8 mouse cellular contexts compared by ENCODE assay signal in the genomic region with DNA sequence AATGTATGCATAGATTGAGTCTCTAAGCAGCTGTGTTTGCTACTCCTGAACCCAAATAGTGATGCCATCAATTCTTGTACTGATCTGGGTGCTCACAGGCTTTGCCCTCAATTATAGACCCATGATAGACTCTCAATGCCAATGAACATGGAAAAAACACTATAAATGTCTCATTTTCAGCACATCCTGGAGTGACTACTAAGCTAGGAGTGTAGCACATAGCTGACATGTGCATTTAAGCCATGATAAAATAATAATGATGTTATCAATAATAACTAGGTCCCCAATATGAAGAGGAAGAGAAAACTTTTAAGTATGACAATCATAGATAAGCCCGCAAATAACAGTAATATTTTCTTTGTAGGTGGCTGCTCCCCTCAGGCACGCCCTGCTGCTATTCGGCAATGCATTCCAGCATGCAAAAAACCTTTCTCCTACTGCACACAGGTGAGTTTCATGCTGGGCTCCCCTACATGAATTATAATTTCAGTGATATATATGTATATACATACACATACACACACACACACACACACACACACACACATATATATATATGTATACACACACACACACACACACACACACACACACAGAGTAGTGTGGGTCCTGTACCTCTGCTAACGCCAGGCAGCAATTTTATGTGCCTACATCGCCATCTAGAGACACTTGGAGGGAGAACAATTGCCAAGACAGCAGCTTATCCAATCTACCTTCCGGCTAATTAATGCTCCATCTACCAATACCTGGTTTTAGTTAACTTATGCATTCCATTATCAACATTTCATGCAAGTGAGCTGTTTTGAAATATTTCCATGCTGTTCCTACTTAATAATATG.
A peak's percentile ranks its signal among the peaks of the same experiment; 100 is the strongest.
DNase-seq lines count a peak whose midpoint lies in the region; ATAC-seq lines count a peak whose summit lies in the region.

No protein-coding gene starts in this region.

- H3K4me2 ChIP-seq in intestine, embryonic 14.5 days (ENCODE audit: low read length), result no peak overlapping the region
- no peak overlapping the region for H3K4me2 ChIP-seq in intestine, embryonic 16.5 days (ENCODE audit: low read depth, low read length)
- no peak overlapping the region for H3K4me2 ChIP-seq in forebrain, embryonic 15.5 days (replicated peaks)
- no peak overlapping the region for H3K4me2 ChIP-seq in lung, embryonic 16.5 days (ENCODE audit: low read depth, low read length)

- no peak overlapping the region for H3K27ac ChIP-seq in intestine, embryonic 14.5 days (ENCODE audit: low read depth)
- no peak overlapping the region for H3K27ac ChIP-seq in intestine, embryonic 16.5 days (ENCODE audit: low read length)
- H3K27ac ChIP-seq in forebrain, embryonic 15.5 days (replicated peaks), result no peak overlapping the region
- H3K27ac ChIP-seq in lung, embryonic 16.5 days (ENCODE audit: low read length), result no peak overlapping the region

- H3K9ac ChIP-seq in intestine, embryonic 14.5 days (ENCODE audit: low read length), result no peak overlapping the region
- no peak overlapping the region for H3K9ac ChIP-seq in intestine, embryonic 16.5 days (ENCODE audit: low read depth, low read length)
- H3K9ac ChIP-seq in forebrain, embryonic 15.5 days (replicated peaks), result no peak overlapping the region
- no peak overlapping the region for H3K9ac ChIP-seq in lung, embryonic 16.5 days (ENCODE audit: low read length)

- no peaks in the 10 kb centered on the region for H3K9me3 ChIP-seq in intestine, embryonic 14.5 days (ENCODE audit: control insufficient read depth, low read length)
- H3K9me3 ChIP-seq in intestine, embryonic 16.5 days (ENCODE audit: control insufficient read depth, low read length), result no peaks in the 10 kb centered on the region
- no peaks in the 10 kb centered on the region for H3K9me3 ChIP-seq in forebrain, embryonic 15.5 days
- no peaks in the 10 kb centered on the region for H3K9me3 ChIP-seq in lung, embryonic 16.5 days (ENCODE audit: control insufficient read depth, low read length)

- peak; percentile 63 for DNase-seq in intestine, embryonic 14.5 days (ENCODE audit: low spot score)
- DNase-seq in brain, embryonic 18.5 days (ENCODE audit: low read depth, low spot score), result peak; percentile 50
- DNase-seq in kidney, postnatal 36 days, result peak; percentile 18 to 43
- peak; percentile 9 to 11 for DNase-seq in right cerebral cortex, postnatal 36 days (ENCODE audit: low spot score in 2 of 2)

- H3K4me3 ChIP-seq in intestine, embryonic 14.5 days (ENCODE audit: low read depth, low read length), result no peak overlapping the region
- H3K4me3 ChIP-seq in intestine, embryonic 16.5 days (ENCODE audit: low read length), result no peak overlapping the region
- no peak overlapping the region for H3K4me3 ChIP-seq in forebrain, embryonic 15.5 days
- H3K4me3 ChIP-seq in lung, embryonic 16.5 days (ENCODE audit: low read length), result no peak overlapping the region

- ATAC-seq in intestine, embryonic 14.5 days (replicated peaks; ENCODE audit: low FRiP score, low TSS enrichment, low read depth), result no peak
- no peak for ATAC-seq in intestine, embryonic 16.5 days
- ATAC-seq in forebrain, embryonic 15.5 days (replicated peaks), result peak; percentile 82
- 0 out of 2 replicates have a peak, but pooled peaks have one; percentile 41 for ATAC-seq in lung, embryonic 16.5 days (ENCODE audit: low read depth)
- no peak for ATAC-seq in megakaryocyte, adult 5-6 weeks (ENCODE audit: poor library complexity, severe bottlenecking)

- H3K27me3 ChIP-seq in intestine, embryonic 14.5 days (replicated peaks; ENCODE audit: control insufficient read depth, insufficient read depth, low read length), result no peaks in the 10 kb centered on the region
- H3K27me3 ChIP-seq in intestine, embryonic 16.5 days (replicated peaks; ENCODE audit: control insufficient read depth, insufficient read depth, low read length), result no peaks in the 10 kb centered on the region
- H3K27me3 ChIP-seq in forebrain, embryonic 15.5 days, result no peaks in the 10 kb centered on the region
- H3K27me3 ChIP-seq in lung, embryonic 16.5 days (ENCODE audit: control insufficient read depth, insufficient read depth, low read depth, low read length), result no peaks in the 10 kb centered on the region

- WGBS in intestine, embryonic 14.5 days, result 41% methylated on average over 6 of the region's 6 CpGs
- 52% methylated on average over 6 of the region's 6 CpGs for WGBS in intestine, embryonic 16.5 days
- WGBS in forebrain, embryonic 15.5 days, result 43% methylated on average over 6 of the region's 6 CpGs
- WGBS in lung, embryonic 16.5 days, result 44% methylated on average over 6 of the region's 6 CpGs

- no peaks in the 10 kb centered on the region for H3K36me3 ChIP-seq in intestine, embryonic 14.5 days (ENCODE audit: control insufficient read depth, insufficient read depth, low read length)
- no peaks in the 10 kb centered on the region for H3K36me3 ChIP-seq in intestine, embryonic 16.5 days (ENCODE audit: control insufficient read depth, insufficient read depth, low read length)
- no peaks in the 10 kb centered on the region for H3K36me3 ChIP-seq in forebrain, embryonic 15.5 days
- H3K36me3 ChIP-seq in lung, embryonic 16.5 days (ENCODE audit: control insufficient read depth, insufficient read depth, low read length), result no peaks in the 10 kb centered on the region

- H3K4me1 ChIP-seq in intestine, embryonic 14.5 days (replicated peaks; ENCODE audit: control insufficient read depth, insufficient read depth, low read length), result no peaks in the 10 kb centered on the region
- H3K4me1 ChIP-seq in intestine, embryonic 16.5 days (ENCODE audit: control insufficient read depth, insufficient read depth, low read length), result no peaks in the 10 kb centered on the region
- H3K4me1 ChIP-seq in forebrain, embryonic 15.5 days, result no peaks in the 10 kb centered on the region
- H3K4me1 ChIP-seq in lung, embryonic 16.5 days (replicated peaks; ENCODE audit: control insufficient read depth, insufficient read depth, low read length), result no peaks in the 10 kb centered on the region

Comparison
In these comparisons a context has a peak if more than half of its experiments do, and no peak if none do; other contexts are left out.
1. ATAC-seq: peak in forebrain, embryonic 15.5 days (single experiment) and lung, embryonic 16.5 days (single experiment); none in intestine, embryonic 14.5 days (single experiment), intestine, embryonic 16.5 days (single experiment) and megakaryocyte, adult 5-6 weeks (single experiment).
2. DNase-seq: peak in every context shown above with its lines; median percentile 63 in intestine, embryonic 14.5 days; 50 in brain, embryonic 18.5 days; 30 in kidney, postnatal 36 days; 10 in right cerebral cortex, postnatal 36 days.